Mouse (Mus musculus) hindbrain, embryonic 11.5 days (tissue): Measurements from ENCODE around the gene Foxg1. TPM values are rescaled to one million over a fixed set of nuclear protein-coding genes. Genes with fewer than 3 reads are reported as not detected.

Experiments
- ATAC-seq: fragments of 200-750 bp; cut with Nextera tagmentation; 2 replicates; pipeline ENCODE4 v1.8.0; 2017; ENCODE audit warnings: mild to moderate bottlenecking, moderate TSS enrichment, moderate library complexity; ENCODE audit not compliant: low FRiP score
- DNase-seq: peaks from one replicate; pipeline ENCODE4 v3.0.0-alpha.2; 2015; ENCODE audit warnings: low spot score
- H3K27ac ChIP-seq: fragments of 300-500 bp; sonication (generic); 2 replicates; pipeline ENCODE4 v1.5.1; 2014; ENCODE audit warnings: mild to moderate bottlenecking, low read depth, low read length
- H3K27me3 ChIP-seq: fragments of 300-500 bp; sonication (generic); 2 replicates; pipeline ENCODE4 v1.6.1; 2014; ENCODE audit warnings: mild to moderate bottlenecking, low read length, moderate library complexity, mixed read lengths; ENCODE audit not compliant: control insufficient read depth, insufficient read depth
- H3K36me3 ChIP-seq: fragments of 300-500 bp; sonication (generic); 2 replicates; pipeline ENCODE4 v1.6.1; 2014; ENCODE audit warnings: mild to moderate bottlenecking, low read length, moderate library complexity, mixed read lengths; ENCODE audit not compliant: control insufficient read depth, insufficient read depth
- H3K4me1 ChIP-seq: fragments of 300-500 bp; sonication (generic); replicated peaks from 2 replicates; pipeline ENCODE4 v1.6.1; 2014; ENCODE audit warnings: low read length, mixed read lengths; ENCODE audit not compliant: control insufficient read depth, insufficient read depth
- H3K4me2 ChIP-seq: fragments of 300-500 bp; sonication (generic); replicated peaks from 2 replicates; pipeline ENCODE4 v1.6.1; 2014; ENCODE audit warnings: mild to moderate bottlenecking, low read depth, low read length
- H3K4me3 ChIP-seq: fragments of 300-500 bp; sonication (generic); 2 replicates; pipeline ENCODE4 v1.5.1; 2014; ENCODE audit warnings: low read depth, low read length
- H3K9ac ChIP-seq: fragments of 300-500 bp; sonication (generic); 2 replicates; pipeline ENCODE4 v1.6.1; 2014; ENCODE audit warnings: low read depth, low read length
- H3K9me3 ChIP-seq: fragments of 300-500 bp; sonication (generic); 2 replicates; pipeline ENCODE4 v1.6.1; 2016; ENCODE audit warnings: low read length; ENCODE audit not compliant: control insufficient read depth
- WGBS: fragments of 180-500 bp; shearing (Covaris S2); extraction: QIAGEN DNeasy Blood & Tissue Kit; methylation state at CpG from one replicate; pipeline ENCODE4 v1.1.7; 2014; 5-methylcytosine and 5-hydroxymethylcytosine counted together
- polyA plus RNA-seq: library from polyadenylated mRNA; unstranded; fragments of >200 nt; fragmentation: Nextera tagmentation; extraction: Ambion mirVana; gene quantifications from 2 replicates; pipeline ENCODE4 v1.2.1, GENCODE M21; 2014

Gene Foxg1
- polyA plus RNA-seq, 1 experiment from 2014 or later, result 0.39 TPM

- Histone ChIP-seq H3K4me1 (no peaks in the 10 kb centered on the region), H3K4me3 (no peak overlapping the region), H3K9ac (no peak overlapping the region), H3K27ac (no peak overlapping the region), H3K4me2 (no peak overlapping the region), H3K9me3 (no peaks in the 10 kb centered on the region), H3K27me3 (no peaks in the 10 kb centered on the region), H3K36me3 (no peaks in the 10 kb centered on the region)
- WGBS, result 63% methylated on average over 2 of the region's 2 CpGs
- DNase-seq (no peak), ATAC-seq (0 out of 2 replicates have a peak, but pooled peaks have one; percentile 38)
Measured at GRCm38 (mm10) chr12:49409833-49410232, 27.4 kb downstream of the Foxg1 start.

GRCm38 (mm10) chr12:49417963-49418362 lies 35.5 kb downstream of the Foxg1 start:
- Histone ChIP-seq H3K9me3 (no peaks in the 10 kb centered on the region), H3K36me3 (no peaks in the 10 kb centered on the region), H3K4me1 (no peaks in the 10 kb centered on the region), H3K27ac (no peak overlapping the region), H3K9ac (no peak overlapping the region), H3K4me2 (no peak overlapping the region), H3K4me3 (no peak overlapping the region), H3K27me3 (no peaks in the 10 kb centered on the region)
- DNase-seq (no peak), ATAC-seq (no peak)
- 80% methylated on average over 3 of the region's 3 CpGs for WGBS

Other genes starting within 250 kb of the Foxg1 start
- 0.08 TPM in 1 of 2 replicates, not detected in the other for gene Gm43517, start 2.5 kb downstream of the Foxg1 start, polyA plus RNA-seq